Mouse (Mus musculus) bone marrow, adult 2 months (tissue): ENCODE measurements around the gene Zfp217. TPM values are rescaled to one million over a fixed set of nuclear protein-coding genes. Genes with fewer than 3 reads are reported as not detected.
A peak's percentile ranks its signal among the peaks of the same experiment; 100 is the strongest.

Experiments
- H3K27ac ChIP-seq: fragments of 200-500 bp; 2 replicates; pipeline ENCODE4 v1.5.1; 2012; ENCODE audit warnings: low read depth, mild to moderate bottlenecking, control low read depth, inconsistent platforms, low read length; ENCODE audit not compliant: control insufficient read depth, poor library complexity, insufficient read depth
- H3K4me1 ChIP-seq: fragments of 200-500 bp; 2 replicates; pipeline ENCODE4 v1.6.1; 2011; ENCODE audit warnings: low read length; ENCODE audit not compliant: control insufficient read depth, insufficient read depth
- H3K4me3 ChIP-seq: fragments of 200-500 bp; replicated peaks from 2 replicates; pipeline ENCODE3; 2011; ENCODE audit warnings: mild to moderate bottlenecking, low read depth, low read length, control low read depth; ENCODE audit not compliant: control insufficient read depth
- CTCF ChIP-seq: fragments of 200-500 bp; IDR thresholded peaks from 2 replicates; pipeline ENCODE4 v1.5.1; 2011; ENCODE audit warnings: low read length, control low read depth; ENCODE audit not compliant: control insufficient read depth, insufficient read depth
- POLR2A ChIP-seq: fragments of 200-500 bp; IDR thresholded peaks from 2 replicates; pipeline ENCODE4 v1.6.1; 2011; ENCODE audit warnings: low read depth, mild to moderate bottlenecking, control low read depth, low read length, borderline replicate concordance; ENCODE audit not compliant: control insufficient read depth
- WGBS: fragments of 180-500 bp; shearing (Covaris S2); methylation state at CpG from one replicate; pipeline ENCODE4 v1.1.7; 2018; 5-methylcytosine and 5-hydroxymethylcytosine counted together
- polyA plus RNA-seq: library from polyadenylated mRNA; stranded (reverse); fragments of >200 nt; gene quantifications from 2 replicates; pipeline ENCODE4 v1.2.4, GENCODE M21; 2011; ENCODE audit warnings: low replicate concordance; ENCODE audit not compliant: missing spikeins, insufficient read depth, insufficient read length

Zfp217 gene
- polyA plus RNA-seq, 1 experiment, result 23.7 TPM

DNA sequence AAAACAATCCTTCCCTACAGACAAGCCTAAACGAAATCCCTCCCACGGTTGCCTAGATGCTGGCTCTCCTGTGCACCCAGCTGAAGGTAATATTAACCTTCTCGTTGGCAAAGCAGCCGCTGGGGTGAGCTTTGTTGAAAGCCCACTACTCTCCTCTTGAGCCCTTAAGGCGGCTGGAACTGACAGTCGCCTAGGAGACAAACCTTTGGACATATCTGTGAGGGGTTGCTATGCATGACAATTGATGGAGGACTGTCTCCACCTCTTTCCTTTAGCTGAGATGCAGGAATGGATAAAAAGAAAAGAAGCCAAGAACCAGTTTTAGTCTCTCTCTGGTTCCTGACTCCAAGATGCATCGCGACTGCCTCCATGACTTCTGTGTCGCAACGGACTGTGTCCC is 17.7 kb upstream of the Zfp217 start:
- Histone ChIP-seq H3K4me3 (no peak overlapping the region), H3K4me1 (peaks cover 8% of the 10 kb centered on the region), H3K27ac (no peak overlapping the region)
- TF ChIP-seq POLR2A (no peak), CTCF (no peak)
- WGBS, result 88% methylated on average over 10 of the region's 10 CpGs

DNA sequence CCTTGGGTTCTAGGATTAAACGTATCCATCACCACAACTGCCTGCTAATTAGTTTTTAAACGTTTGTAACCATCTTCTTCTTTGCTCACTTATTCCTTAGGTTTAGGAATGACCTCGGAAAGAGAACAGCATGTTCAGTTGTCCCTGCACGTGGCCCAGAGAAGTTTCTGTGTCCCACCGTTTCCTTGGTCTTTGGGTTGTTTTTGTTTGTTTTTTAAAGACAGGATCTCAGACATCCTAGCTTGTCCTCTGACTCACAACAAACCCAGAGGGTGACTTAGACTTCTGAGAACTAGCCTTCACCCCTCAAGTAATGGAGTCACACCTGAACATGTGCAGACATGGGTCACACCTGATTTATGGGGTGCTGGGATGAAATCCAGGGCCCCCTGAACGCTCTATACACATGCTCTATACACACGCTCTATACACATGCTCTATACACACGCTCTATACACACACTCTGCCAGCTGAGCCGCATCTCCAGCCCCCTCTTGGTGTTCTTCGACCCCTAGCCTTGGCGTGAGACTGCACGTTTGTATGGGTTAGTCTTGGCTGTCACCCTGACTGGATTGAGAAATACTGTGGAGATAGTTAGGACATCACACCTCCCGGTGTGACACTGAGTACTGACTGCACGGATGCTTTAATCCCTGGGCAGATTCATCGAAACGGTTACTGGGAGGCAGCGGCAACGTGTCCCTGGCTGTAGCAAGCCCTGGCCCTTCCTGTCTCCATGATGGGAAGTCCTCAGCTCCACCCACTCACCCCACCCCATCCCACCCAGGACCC is 16.0 kb upstream of the Zfp217 start:
- no peak overlapping the region for H3K4me3 ChIP-seq
- H3K4me1 ChIP-seq, result peaks cover 12% of the 10 kb centered on the region
- H3K27ac ChIP-seq, result peak overlapping the region; percentile 77
- TF ChIP-seq CTCF, result no peak
- no peak for TF ChIP-seq POLR2A
- WGBS, result 57% methylated on average over 18 of the region's 18 CpGs

DNA sequence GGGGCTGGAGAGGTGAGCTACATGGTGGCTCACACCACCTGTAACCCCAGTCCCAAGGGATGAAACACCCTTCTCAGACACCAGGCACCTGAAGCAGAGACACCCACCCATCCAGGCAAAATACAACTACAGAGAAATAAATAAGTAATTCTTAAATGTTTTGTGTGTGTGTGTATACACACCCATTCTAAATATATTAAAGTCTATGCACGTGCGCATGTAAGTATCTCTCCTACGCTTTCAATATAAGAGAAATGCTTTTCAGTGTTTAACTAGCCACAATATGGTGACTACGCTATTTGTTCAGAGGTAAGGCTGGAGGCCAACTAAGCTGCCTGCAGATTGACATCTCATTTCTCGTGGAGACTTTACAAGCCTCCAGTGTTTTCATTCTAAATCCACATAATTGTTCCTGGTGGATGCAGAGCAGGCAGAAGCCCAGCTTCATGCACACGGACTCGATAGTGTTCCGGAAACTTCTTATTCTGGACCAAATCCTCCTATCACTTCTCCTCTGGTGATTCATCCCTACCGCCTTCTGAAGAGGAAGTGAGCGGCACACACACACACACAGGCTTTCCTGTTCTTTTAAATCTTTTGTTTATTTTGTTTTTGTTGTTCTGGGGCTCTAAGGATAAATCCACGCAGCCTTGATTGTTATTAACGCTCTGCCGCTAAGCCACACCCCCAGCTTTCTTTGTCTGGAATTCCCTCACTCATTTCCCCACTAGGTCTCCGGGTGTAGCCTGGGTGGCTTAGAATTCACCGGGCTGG is 12.1 kb upstream of the Zfp217 start:
- H3K4me3 ChIP-seq, result no peak overlapping the region
- WGBS, result 9% methylated on average over 15 of the region's 15 CpGs

DNA sequence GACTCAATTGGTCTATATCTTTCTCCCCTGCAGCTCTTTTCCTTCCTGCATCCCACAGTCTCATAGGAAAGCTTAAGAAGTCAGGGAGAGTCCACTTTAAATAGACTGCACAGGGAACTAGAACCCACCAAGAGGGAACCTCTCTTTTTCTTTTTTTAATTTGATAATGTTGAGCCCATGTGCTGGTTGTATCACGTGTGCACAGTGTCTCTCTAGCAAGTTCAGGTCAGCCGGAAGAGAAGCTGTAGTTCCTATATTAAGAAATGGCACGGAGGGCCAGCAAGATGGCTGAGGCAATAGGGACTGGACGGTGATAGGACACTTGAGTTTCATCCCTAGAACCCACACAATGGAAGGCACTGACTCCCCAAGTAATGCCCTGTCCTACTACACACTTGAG is 11.1 kb upstream of the Zfp217 start:
- peaks cover 7% of the 10 kb centered on the region; the same call in 1 of the 2 replicates for H3K4me1 ChIP-seq
- 35% methylated on average over 4 of the region's 4 CpGs for whole genome bisulfite sequencing
- peak overlapping the region; percentile 75; the same call in 1 of the 2 replicates for H3K27ac ChIP-seq
- TF ChIP-seq POLR2A (no peak), CTCF (no peak)
- no peak overlapping the region for H3K4me3 ChIP-seq

More for the DNA sequence above, 12.1 kb upstream of the Zfp217 start:
- TF ChIP-seq CTCF, result no peak
- TF ChIP-seq POLR2A, result no peak
- Histone ChIP-seq H3K27ac (peak overlapping the region; percentile 35; the same call in 1 of the 2 replicates), H3K4me1 (peaks cover 7% of the 10 kb centered on the region; the same call in 1 of the 2 replicates)

DNA sequence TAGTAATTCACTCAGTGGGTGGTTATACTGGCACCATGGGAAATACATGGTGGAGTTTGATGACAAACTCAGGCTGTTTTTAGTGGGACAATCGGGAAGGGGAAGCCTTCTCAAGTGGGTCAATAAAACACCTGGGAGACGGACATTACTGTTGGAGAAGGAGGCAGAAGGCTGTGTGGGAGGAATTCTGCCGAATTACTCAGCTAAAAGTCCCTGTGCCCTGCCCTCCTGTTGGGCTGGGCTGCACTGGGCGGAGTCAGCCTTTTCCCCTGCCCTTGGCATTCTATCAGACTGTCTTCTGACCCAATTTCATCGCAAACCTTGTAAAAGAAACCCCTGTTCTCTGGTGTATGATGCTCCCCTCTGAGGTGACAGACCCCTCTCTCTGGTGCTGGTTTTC is 10.3 kb upstream of the Zfp217 start:
- Histone ChIP-seq H3K27ac (peak overlapping the region; percentile 75), H3K4me3 (no peak overlapping the region), H3K4me1 (peaks cover 7% of the 10 kb centered on the region; the same call in 1 of the 2 replicates)
- no peak for TF ChIP-seq POLR2A
- TF ChIP-seq CTCF, result no peak
- 12% methylated on average over 5 of the region's 5 CpGs for WGBS

DNA sequence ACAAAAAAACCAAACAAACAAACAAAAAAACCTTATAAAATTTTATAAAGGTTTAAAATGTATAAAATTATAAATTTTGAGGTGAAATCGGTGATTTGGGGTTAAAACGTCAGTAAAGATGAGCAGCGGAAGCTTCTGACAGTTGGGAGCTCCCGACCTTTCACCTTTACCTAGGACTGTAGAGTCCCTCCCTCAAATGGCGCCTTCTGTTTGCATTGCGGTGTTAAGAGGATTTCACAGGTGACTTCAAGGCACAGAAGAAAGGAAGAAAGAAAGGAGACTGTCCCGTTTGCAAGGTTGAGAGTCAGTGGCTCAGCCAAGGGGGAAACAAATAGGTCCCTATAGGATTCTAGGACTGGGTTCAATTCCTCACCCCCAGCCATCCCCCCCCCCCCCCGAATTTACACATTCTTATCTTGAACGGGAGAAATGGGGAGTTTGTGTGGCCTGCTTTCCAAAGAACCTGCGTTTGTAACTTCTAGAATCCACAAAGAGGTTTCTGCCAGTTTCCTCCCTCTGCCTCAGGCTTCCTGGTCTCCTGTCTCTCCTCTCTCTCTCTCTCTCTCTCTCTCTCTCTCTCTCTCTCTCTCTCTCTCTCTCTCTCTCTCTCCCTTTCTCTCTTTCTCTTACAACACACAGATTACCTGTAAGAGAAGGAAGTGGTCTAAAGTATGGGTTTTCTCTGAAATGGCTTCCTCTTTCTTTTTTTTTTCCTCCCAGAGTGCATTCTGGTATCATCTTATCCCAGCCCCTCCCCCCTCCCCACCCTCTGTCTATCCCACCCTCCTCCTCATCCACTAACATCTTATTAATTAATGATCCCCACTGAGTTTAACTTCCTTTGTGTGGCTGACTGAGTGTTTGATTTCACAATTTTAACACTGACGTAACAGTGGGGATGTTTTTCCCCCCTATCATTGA is 9.6 kb upstream of the Zfp217 start:
- Histone ChIP-seq H3K4me3 (no peak overlapping the region), H3K27ac (peak overlapping the region; percentile 49), H3K4me1 (peaks cover 8% of the 10 kb centered on the region; the same call in 1 of the 2 replicates)
- no peak for TF ChIP-seq POLR2A
- no peak for TF ChIP-seq CTCF
- 42% methylated on average over 11 of the region's 11 CpGs for WGBS

DNA sequence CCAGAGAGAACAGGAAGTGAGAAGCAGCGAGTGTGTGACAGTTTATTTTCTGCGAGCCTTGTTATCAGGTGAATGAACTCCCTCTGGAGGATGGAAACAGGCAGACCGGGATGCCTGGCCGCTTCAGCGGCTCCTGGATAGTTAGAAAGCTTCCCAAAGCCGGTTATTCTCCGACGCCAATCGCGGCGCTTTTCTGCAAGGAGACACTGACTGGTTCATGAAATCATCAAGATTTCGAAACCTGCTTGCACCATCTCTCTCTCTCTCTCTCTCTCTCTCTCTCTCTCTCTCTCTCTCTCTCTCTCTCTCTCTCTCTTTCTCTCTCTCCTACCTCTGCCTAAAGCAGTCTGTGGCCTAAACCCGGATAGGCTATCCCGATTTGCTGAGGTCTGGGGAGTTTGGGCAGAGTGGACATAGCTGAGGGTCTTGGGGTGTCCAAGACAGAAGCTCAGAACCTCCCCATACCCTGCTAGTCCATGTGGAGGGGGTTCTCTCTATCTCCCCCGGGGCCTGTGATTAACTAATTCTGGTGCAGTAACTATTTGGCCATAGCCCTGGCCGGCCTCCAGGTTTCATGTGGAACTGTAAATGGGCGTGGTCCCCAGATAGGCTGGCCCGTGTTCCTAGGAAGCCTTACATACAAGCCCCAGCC is 7.3 kb upstream of the Zfp217 start:
- Histone ChIP-seq H3K4me3 (peak overlapping the region; percentile 43), H3K27ac (peak overlapping the region; percentile 97), H3K4me1 (peaks cover 8% of the 10 kb centered on the region; the same call in 1 of the 2 replicates)
- no peak for TF ChIP-seq POLR2A
- no peak for TF ChIP-seq CTCF
- WGBS, result under 1% methylated on average over 18 of the region's 18 CpGs

DNA sequence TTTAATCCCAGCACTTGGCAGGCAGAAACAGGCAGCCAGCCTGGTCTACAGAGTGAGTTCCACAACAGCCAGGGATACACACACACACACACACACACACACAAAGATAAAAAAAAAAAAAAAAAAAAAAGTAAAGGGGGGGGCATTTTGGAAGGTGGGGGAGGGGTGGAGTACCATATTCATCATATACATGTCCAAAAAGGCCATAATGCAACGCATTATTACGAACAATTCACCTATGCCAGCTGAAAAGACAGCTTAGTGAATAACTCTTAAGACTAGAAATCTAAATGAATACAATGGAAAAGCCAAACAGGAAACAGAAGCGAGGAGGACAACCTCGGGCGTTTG is 6.8 kb upstream of the Zfp217 start:
- 1% methylated on average over 5 of the region's 5 CpGs for WGBS
- peak overlapping the region; percentile 97 for H3K27ac ChIP-seq
- no peak for TF ChIP-seq CTCF
- no peak for TF ChIP-seq POLR2A
- peak overlapping the region; percentile 43 for H3K4me3 ChIP-seq
- H3K4me1 ChIP-seq, result peaks cover 8% of the 10 kb centered on the region; the same call in 1 of the 2 replicates
